Mouse (Mus musculus) cortical plate, adult 2 months (tissue): ENCODE results near the gene Cstb. TPM values are rescaled to one million over a fixed set of nuclear protein-coding genes. Genes with fewer than 3 reads are reported as not detected.
A peak's percentile ranks its signal among the peaks of the same experiment; 100 is the strongest.

Experiments
- H3K27ac ChIP-seq: fragments of 200-500 bp; 2 replicates; pipeline ENCODE4 v1.5.1; 2012; ENCODE audit warnings: low read length, control low read depth, inconsistent platforms; ENCODE audit not compliant: insufficient read depth
- H3K4me1 ChIP-seq: fragments of 200-500 bp; 2 replicates; pipeline ENCODE4 v1.6.1; 2011; ENCODE audit warnings: low read length; ENCODE audit not compliant: control insufficient read depth, insufficient read depth
- H3K4me3 ChIP-seq: fragments of 200-500 bp; 2 replicates; pipeline ENCODE4 v1.5.1; 2011; ENCODE audit warnings: mild to moderate bottlenecking, low read length, control low read depth; ENCODE audit not compliant: insufficient read depth
- CTCF ChIP-seq: fragments of 200-500 bp; IDR thresholded peaks from 2 replicates; pipeline ENCODE4 v1.5.1; 2011; ENCODE audit warnings: mild to moderate bottlenecking, control low read depth, low read length; ENCODE audit not compliant: insufficient read depth; ENCODE audit errors: extremely low read depth
- POLR2A ChIP-seq: fragments of 200-500 bp; IDR thresholded peaks from 2 replicates; pipeline ENCODE4 v1.6.1; 2011; ENCODE audit warnings: mild to moderate bottlenecking, low read length, control low read depth; ENCODE audit not compliant: insufficient read depth; ENCODE audit errors: extremely low read depth
- polyA plus RNA-seq: library from polyadenylated mRNA; depleted of rRNA; stranded (reverse); fragments of >200 nt; gene quantifications from 2 replicates; pipeline ENCODE4 v1.2.3, GENCODE M21; 2012

Gene Cstb
- polyA plus RNA-seq, 1 experiment, result 78.3 TPM

DNA sequence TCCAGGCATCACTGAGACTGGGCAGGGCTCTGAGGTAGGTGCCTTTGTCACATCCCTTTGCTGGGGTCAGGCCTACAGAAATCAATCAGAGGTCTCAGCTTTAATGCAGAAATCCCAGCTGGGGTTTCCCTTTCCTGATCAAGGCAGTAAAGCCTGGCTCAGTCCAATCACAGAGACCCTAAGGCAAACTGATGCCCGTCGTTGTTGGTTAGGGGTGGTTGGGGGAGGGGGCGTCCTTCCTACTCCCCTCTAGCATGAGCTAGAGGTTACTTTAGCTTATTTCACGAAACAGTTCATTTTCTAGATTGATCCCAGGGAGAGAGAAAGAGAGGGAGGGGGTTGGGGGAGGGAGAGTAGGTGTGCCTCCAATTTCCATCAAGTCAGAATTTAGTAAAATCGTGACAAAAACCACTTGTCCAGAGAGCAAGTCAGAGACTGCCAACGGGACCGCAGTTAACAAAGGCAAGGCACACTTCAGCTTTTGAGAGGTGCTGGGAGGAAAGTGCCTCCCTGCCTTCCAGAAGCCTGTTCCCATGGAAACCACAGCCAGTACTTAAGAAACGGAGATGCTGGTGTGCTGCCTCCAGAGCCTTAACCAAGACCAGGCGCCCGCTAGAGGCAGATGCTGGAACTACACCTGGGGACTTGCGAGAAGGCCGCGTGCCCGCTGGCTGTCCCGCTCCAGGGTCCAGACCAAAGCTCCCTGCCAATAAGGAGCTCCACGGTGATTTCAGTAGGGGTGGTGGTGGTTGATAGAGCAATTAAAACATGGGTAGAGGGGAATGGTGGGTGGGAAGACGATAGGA, 29.4 kb upstream of the Cstb start:
- peaks cover 2% of the 10 kb centered on the region; the same call in 1 of the 2 replicates for H3K4me1 ChIP-seq
- no peak overlapping the region; the same call in 1 of the 2 replicates for H3K27ac ChIP-seq
- peak; percentile 85 for TF ChIP-seq CTCF
- 0 out of 2 replicates have a peak, but pooled peaks have one; percentile 10 for TF ChIP-seq POLR2A
- no peak overlapping the region for H3K4me3 ChIP-seq

DNA sequence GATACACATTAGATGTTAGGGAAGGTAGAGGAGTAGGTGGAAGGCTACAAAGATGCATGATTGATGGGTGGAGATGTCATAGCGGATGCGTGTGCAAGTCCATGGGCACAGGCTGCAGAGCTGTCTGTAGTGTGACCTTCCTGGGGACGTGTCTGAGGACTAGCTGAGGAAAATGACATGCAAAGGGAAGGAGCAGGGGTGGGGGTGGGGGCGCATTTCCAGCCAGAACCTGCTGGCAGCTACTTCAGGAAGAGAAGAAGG, 28.9 kb upstream of the Cstb start:
- TF ChIP-seq POLR2A (no peak), CTCF (no peak)
- Histone ChIP-seq H3K27ac (no peak overlapping the region; the same call in 1 of the 2 replicates), H3K4me3 (no peak overlapping the region), H3K4me1 (0 out of 2 replicates have a peak, but pooled peaks cover 1% of the 10 kb centered on the region)

DNA sequence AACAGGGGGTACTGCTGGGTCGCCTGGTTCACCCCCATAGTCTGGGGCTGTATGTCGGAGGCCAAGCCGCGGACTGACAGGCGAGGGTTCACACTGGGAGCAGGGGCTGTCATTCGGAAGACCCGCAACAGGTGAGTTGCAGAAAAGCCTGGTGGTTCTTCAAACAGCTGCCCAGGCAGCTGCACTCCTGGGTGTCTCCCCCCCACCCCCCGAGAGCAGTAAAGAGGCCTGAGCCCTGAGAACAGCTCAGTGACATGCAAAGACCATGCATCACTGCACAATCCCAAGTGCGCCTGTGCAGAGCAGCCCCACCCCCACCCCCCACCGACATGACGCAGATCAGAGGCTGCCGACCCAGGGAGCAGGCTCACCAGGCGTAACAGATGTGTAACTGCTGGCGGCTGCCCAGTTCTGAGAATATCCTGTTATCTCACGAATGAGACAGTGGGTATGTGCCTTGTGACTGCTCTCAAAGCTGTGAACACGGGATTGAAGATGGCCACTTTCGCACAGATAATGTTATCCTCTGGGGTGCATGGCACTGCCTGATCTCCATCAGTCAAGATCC, 26.3 kb upstream of the Cstb start:
- H3K4me1 ChIP-seq, result 0 out of 2 replicates have a peak, but pooled peaks cover 1% of the 10 kb centered on the region
- TF ChIP-seq CTCF (no peak), POLR2A (no peak)
- H3K27ac ChIP-seq, result no peak overlapping the region
- H3K4me3 ChIP-seq, result no peak overlapping the region

DNA sequence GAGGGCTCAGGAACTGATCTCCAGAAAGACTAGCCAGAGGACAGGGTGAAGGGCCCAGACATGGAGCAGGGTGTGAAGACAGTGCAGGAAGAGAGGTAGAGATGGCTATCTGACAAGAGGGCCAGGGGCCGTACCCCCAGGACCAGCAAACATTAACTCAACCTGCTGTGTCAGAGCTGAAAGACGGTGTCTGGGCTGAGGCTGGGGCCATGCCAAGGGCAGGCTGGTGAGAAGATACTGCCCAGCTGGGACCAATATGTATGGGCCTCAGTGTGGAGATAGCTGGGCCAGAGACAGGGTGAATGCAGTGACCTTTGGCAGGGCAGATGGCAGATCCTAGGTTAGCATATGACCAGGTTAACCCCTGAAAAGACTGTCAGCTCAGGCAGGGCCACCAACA, 24.3 kb upstream of the Cstb start:
- H3K4me3 ChIP-seq, result no peak overlapping the region
- H3K4me1 ChIP-seq, result 0 out of 2 replicates have a peak, but pooled peaks cover 1% of the 10 kb centered on the region
- TF ChIP-seq CTCF (no peak), POLR2A (no peak)
- H3K27ac ChIP-seq, result no peak overlapping the region

DNA sequence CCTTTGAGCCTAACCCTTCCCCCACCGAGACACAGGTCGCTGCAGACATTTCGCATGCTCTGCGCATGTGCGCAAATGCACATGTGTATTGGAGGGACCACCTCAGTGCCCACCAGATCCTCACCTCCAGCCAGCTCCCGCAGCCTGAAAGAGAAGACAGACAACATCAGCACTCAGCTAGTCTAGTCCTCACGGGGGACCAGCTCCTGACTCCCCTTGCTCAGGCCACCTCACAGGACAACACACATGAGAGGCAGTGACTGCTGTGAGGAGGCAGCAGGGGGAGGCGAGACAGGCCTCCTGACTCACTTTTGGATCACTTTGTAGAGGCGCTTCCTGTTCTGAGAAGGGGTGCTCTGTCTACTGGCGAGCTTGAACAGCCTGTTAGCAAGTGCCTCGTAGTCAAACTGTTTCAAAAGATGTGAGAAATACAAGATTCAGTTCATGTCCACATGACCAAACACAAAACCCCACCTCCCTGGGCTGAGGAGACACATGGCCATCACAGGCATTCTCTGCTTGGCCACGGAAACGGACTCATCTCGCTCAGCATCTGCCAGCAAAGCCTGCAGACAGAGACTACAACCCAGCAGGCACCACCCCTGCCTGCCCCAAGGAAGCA, 23.1 kb upstream of the Cstb start:
- H3K4me1 ChIP-seq, result no peaks in the 10 kb centered on the region

DNA sequence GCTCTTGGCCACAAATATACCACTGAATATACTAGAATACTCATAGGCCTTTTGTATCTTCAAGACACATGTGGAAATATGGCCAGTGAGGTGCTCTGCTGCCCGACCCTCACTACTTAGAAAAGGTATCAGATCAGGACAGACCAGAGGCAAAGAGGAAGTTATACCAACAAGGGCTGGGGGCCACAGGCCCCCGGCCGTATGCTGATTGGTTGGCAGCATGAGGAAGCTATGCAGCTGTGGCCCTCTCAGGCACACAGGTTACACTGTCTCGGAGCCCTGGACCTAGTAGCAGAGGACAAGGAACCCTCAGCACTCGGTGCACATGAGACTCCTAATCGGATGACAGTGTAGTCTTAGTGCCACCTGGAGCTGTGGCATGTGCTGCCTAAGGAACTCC, 19.3 kb upstream of the Cstb start:
- Histone ChIP-seq H3K4me3 (no peak overlapping the region), H3K4me1 (no peaks in the 10 kb centered on the region), H3K27ac (no peak overlapping the region)
- TF ChIP-seq POLR2A (no peak), CTCF (no peak)

More for the DNA sequence above, 23.1 kb upstream of the Cstb start:
- Histone ChIP-seq H3K27ac (no peak overlapping the region), H3K4me3 (no peak overlapping the region)
- no peak for TF ChIP-seq CTCF
- no peak for TF ChIP-seq POLR2A

DNA sequence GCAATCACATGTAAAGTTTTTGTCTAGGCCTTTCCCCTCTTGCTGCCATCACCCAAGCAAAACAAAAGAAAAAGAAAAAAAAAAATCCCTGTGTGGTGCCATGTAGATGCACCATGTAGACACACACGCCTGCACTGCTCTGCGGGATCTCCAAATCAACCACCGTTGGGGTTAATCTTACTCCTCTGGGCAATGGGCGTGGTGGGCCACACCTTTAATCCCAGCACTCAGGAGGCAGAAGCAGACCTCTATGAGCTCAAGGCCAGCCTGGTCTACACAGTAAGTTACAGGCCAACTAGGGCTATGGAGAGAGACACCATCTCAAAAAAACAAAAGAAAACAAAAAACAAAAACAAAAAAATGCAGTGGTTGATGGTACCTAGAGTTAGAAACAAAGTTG, 18.3 kb upstream of the Cstb start:
- H3K27ac ChIP-seq, result no peak overlapping the region
- TF ChIP-seq POLR2A (no peak), CTCF (no peak)
- H3K4me3 ChIP-seq, result no peak overlapping the region
- H3K4me1 ChIP-seq, result 0 out of 2 replicates have a peak, but pooled peaks cover 2% of the 10 kb centered on the region

DNA sequence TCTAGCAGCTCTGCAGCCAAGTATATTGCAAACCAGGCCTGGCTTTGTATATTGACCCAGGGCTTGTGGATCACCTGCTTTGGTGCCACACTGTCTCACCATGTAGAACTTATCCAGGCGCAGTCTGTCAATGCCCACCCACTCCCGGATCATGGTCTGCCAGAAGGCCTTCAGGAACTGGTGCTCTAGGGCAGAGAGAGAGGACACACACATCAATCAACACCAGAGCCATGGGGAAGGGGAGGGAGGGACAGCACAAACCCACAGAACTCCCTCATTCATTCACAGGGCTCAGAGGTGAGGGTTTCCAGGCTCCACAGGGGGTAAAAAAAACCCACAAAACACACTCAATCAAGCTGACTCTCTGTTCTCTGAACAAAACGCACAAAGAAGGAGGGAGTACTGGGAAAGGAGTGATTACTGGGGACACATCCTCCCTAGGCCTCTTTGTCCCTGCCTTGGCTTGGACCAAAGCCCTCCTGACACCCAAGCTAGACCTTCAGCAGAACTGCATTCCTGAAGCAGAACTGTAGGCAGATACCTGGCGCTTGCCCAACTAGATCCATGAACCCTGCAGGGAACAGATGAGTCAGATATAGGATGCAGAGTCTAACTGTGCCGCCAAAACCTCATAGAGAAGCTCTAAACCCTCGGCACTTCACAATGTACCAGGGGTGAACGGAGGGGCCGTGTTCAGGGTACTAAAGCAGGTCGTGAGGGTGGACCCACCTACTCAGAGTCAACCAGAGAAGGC, 16.3 kb upstream of the Cstb start:
- no peak overlapping the region for H3K27ac ChIP-seq
- no peak for TF ChIP-seq CTCF
- TF ChIP-seq POLR2A, result no peak
- no peak overlapping the region for H3K4me3 ChIP-seq
- 0 out of 2 replicates have a peak, but pooled peaks cover 2% of the 10 kb centered on the region for H3K4me1 ChIP-seq

DNA sequence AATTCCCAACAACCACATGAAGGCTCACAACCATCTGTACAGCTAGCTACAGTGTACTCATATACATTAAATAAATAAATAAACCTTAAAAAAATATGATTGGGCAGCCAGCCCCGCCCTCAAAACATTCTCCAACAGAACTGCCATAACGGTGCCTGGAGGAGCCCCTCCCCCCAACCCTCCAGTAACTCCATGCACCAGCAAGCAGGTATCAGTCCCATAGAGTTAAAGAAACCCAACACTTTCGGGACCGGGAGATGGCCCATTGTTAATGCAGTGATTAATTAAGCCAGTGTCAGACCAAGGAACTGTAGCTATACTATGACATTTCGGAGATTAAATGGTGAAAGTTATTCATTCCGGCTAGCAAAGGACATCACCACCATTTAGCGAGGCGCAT, 13.6 kb upstream of the Cstb start:
- H3K4me1 ChIP-seq, result 0 out of 2 replicates have a peak, but pooled peaks cover 2% of the 10 kb centered on the region
- no peak overlapping the region for H3K27ac ChIP-seq
- peak overlapping the region; percentile 59 for H3K4me3 ChIP-seq
- TF ChIP-seq POLR2A, result no peak
- TF ChIP-seq CTCF, result no peak
